Mouse (Mus musculus): ENCODE data around the gene Ankrd33b.

- no peak for TF ChIP-seq GATA1 (IDR thresholded peaks at IDR 0.05; ENCODE audit: low read length)
- no peak for TF ChIP-seq TAL1 (IDR thresholded peaks at IDR 0.05; ENCODE audit: low read length)
These were observed 99.4 kb downstream of the Ankrd33b start for GRCm38 (mm10) chr15:31268148-31268547.
